Mouse (Mus musculus): Measurements from ENCODE around the gene Fhl3.

GRCm38 (mm10) chr4:124747851-124748250 is 47.4 kb downstream of the Fhl3 start:
- TF ChIP-seq CTCF (IDR thresholded peaks at IDR 0.05; ENCODE audit: control insufficient read depth, insufficient read depth, insufficient read length) (no peak), MAX (IDR thresholded peaks at IDR 0.05) (no peak), MYOD1 (IDR thresholded peaks at IDR 0.05; ENCODE audit: control insufficient read depth, insufficient read length, low read depth) (no peak), MYOG (IDR thresholded peaks at IDR 0.05; ENCODE audit: control insufficient read depth, extremely low read depth, insufficient read length) (no peak), CEBPB (IDR thresholded peaks at IDR 0.05; ENCODE audit: low read depth) (no peak), USF1 (IDR thresholded peaks at IDR 0.05; ENCODE audit: low read depth) (no peak), FOSL1 (IDR thresholded peaks at IDR 0.05; ENCODE audit: insufficient read depth, low read length, poor library complexity, severe bottlenecking) (no peak)

Measured in C2C12 (cell line).